Mouse (Mus musculus): ENCODE measurements around the gene Polr3h.

- TF ChIP-seq TAL1 (IDR thresholded peaks at IDR 0.05; ENCODE audit: low read length), result no peak
- no peak for TF ChIP-seq GATA1 (IDR thresholded peaks at IDR 0.05; ENCODE audit: low read length)
Observed at GRCm38 (mm10) chr15:81847161-81847560, 78.9 kb downstream of the Polr3h start.
